In genomic region chr12:89516046-89516445, GRCm38 (mm10) we compare ENCODE assay signal across 28 mouse cellular contexts.
DNase-seq lines count a peak whose midpoint lies in the region; ATAC-seq lines count a peak whose summit lies in the region.
"Had no signal": no experiment of that assay in that cellular context is flagged by ENCODE, and none has a peak within 500 bp of the region (broad histone marks: within the 10 kb centered on the region; RNA-seq: fewer than 3 reads in every experiment).

No protein-coding gene starts in this region.

- H3K9me3 ChIP-seq in forebrain, embryonic 13.5 days (replicated peaks): no peaks in the 10 kb centered on the region
- H3K9me3 ChIP-seq in forebrain, embryonic 16.5 days (ENCODE audit: control insufficient read depth, low read length): no peaks in the 10 kb centered on the region
- H3K9me3 ChIP-seq in neural tube, embryonic 13.5 days: no peaks in the 10 kb centered on the region
- H3K9me3 ChIP-seq in neural tube, embryonic 15.5 days (replicated peaks): no peaks in the 10 kb centered on the region
- H3K9me3 ChIP-seq: embryonic facial prominence, embryonic 13.5 days; heart, embryonic 10.5 days; heart, embryonic 13.5 days; intestine, embryonic 15.5 days had no signal

- no peaks in the 10 kb centered on the region for H3K27me3 ChIP-seq in forebrain, embryonic 13.5 days
- H3K27me3 ChIP-seq in forebrain, embryonic 16.5 days (replicated peaks; ENCODE audit: control insufficient read depth, insufficient read depth, low read length): no peaks in the 10 kb centered on the region
- no peaks in the 10 kb centered on the region for H3K27me3 ChIP-seq in neural tube, embryonic 13.5 days
- no peaks in the 10 kb centered on the region for H3K27me3 ChIP-seq in neural tube, embryonic 15.5 days (replicated peaks)
- H3K27me3 ChIP-seq: CH12.LX; embryonic facial prominence, embryonic 13.5 days; heart, embryonic 13.5 days; intestine, embryonic 15.5 days had no signal

- H3K9ac ChIP-seq in forebrain, embryonic 13.5 days: no peak overlapping the region
- H3K9ac ChIP-seq in forebrain, embryonic 16.5 days (replicated peaks; ENCODE audit: low read depth, low read length): no peak overlapping the region
- no peak overlapping the region for H3K9ac ChIP-seq in neural tube, embryonic 13.5 days
- no peak overlapping the region for H3K9ac ChIP-seq in neural tube, embryonic 15.5 days (replicated peaks)
- H3K9ac ChIP-seq: embryonic facial prominence, embryonic 13.5 days; heart, embryonic 13.5 days; intestine, embryonic 15.5 days had no signal

- H3K27ac ChIP-seq in forebrain, embryonic 13.5 days: no peak overlapping the region
- no peak overlapping the region for H3K27ac ChIP-seq in forebrain, embryonic 16.5 days (ENCODE audit: low read length)
- H3K27ac ChIP-seq in neural tube, embryonic 13.5 days (replicated peaks): peak overlapping the region; percentile 46; the same call in 1 of the 2 replicates
- H3K27ac ChIP-seq in neural tube, embryonic 15.5 days (replicated peaks): no peak overlapping the region
- H3K27ac ChIP-seq: embryonic facial prominence, embryonic 13.5 days; gastrocnemius, adult 2 months; heart, embryonic 10.5 days; heart, embryonic 13.5 days; intestine, embryonic 15.5 days had no signal

- H3K4me2 ChIP-seq in forebrain, embryonic 13.5 days: no peak overlapping the region
- H3K4me2 ChIP-seq in forebrain, embryonic 16.5 days (ENCODE audit: low read length): no peak overlapping the region
- no peak overlapping the region for H3K4me2 ChIP-seq in neural tube, embryonic 13.5 days
- no peak overlapping the region for H3K4me2 ChIP-seq in neural tube, embryonic 15.5 days
- H3K4me2 ChIP-seq: embryonic facial prominence, embryonic 13.5 days; heart, embryonic 13.5 days; intestine, embryonic 15.5 days had no signal

- no peak overlapping the region for H3K4me3 ChIP-seq in forebrain, embryonic 13.5 days
- no peak overlapping the region for H3K4me3 ChIP-seq in forebrain, embryonic 16.5 days (replicated peaks; ENCODE audit: low read length)
- no peak overlapping the region for H3K4me3 ChIP-seq in neural tube, embryonic 13.5 days
- no peak overlapping the region for H3K4me3 ChIP-seq in neural tube, embryonic 15.5 days (replicated peaks)
- H3K4me3 ChIP-seq: embryonic facial prominence, embryonic 13.5 days; gastrocnemius, adult 2 months; heart, embryonic 10.5 days; heart, embryonic 13.5 days; intestine, embryonic 15.5 days had no signal

- 54% methylated on average over 6 of the region's 6 CpGs for WGBS in forebrain, embryonic 13.5 days
- WGBS in forebrain, embryonic 16.5 days: 48% methylated on average over 6 of the region's 6 CpGs
- WGBS in neural tube, embryonic 13.5 days: 38% methylated on average over 6 of the region's 6 CpGs
- WGBS in neural tube, embryonic 15.5 days: 40% methylated on average over 6 of the region's 6 CpGs

- no peaks in the 10 kb centered on the region for H3K4me1 ChIP-seq in forebrain, embryonic 13.5 days
- no peaks in the 10 kb centered on the region for H3K4me1 ChIP-seq in forebrain, embryonic 16.5 days (replicated peaks; ENCODE audit: control insufficient read depth, insufficient read depth, low read length)
- no peaks in the 10 kb centered on the region; the same call in 1 of the 2 replicates for H3K4me1 ChIP-seq in neural tube, embryonic 13.5 days (replicated peaks)
- no peaks in the 10 kb centered on the region for H3K4me1 ChIP-seq in neural tube, embryonic 15.5 days
- H3K4me1 ChIP-seq: embryonic facial prominence, embryonic 13.5 days; heart, embryonic 10.5 days; heart, embryonic 13.5 days; intestine, embryonic 15.5 days had no signal

- DNase-seq in heart, adult 11 months: peak; percentile 56
- DNase-seq in heart, adult 8-10 months (ENCODE audit: low spot score): no peak
- DNase-seq in frontal cortex, postnatal 10 days (ENCODE audit: low spot score in 2 of 2): no peak
- DNase-seq: adrenal gland, postnatal 10 days; adrenal gland, postnatal 36 days; B cell, adult 2 months; cerebellum, adult 11 months; cerebellum, adult 2 months; cerebellum, adult 9-11 months; cerebellum, postnatal 25 days; gastrocnemius, adult 2 months; gastrocnemius, postnatal 14 days; heart, adult 18-20 months; heart, postnatal 14 days; heart, postnatal 4 days; kidney, adult 11 months had no signal

- 0 out of 2 replicates have a peak, but pooled peaks cover 3% of the 10 kb centered on the region for H3K36me3 ChIP-seq in forebrain, embryonic 13.5 days (ENCODE audit: poor library complexity, severe bottlenecking)
- no peaks in the 10 kb centered on the region for H3K36me3 ChIP-seq in forebrain, embryonic 16.5 days (ENCODE audit: control insufficient read depth, insufficient read depth)
- no peaks in the 10 kb centered on the region for H3K36me3 ChIP-seq in neural tube, embryonic 13.5 days
- H3K36me3 ChIP-seq in neural tube, embryonic 15.5 days: no peaks in the 10 kb centered on the region
- H3K36me3 ChIP-seq: embryonic facial prominence, embryonic 13.5 days; G1E; heart, embryonic 10.5 days; heart, embryonic 13.5 days; intestine, embryonic 15.5 days had no signal

- ATAC-seq in forebrain, embryonic 13.5 days: peak; percentile 24; the same call in 1 of the 2 replicates
- ATAC-seq in forebrain, embryonic 16.5 days: no peak
- ATAC-seq in neural tube, embryonic 13.5 days (ENCODE audit: low read depth): peak; percentile 53; the same call in 1 of the 2 replicates
- no peak for ATAC-seq in neural tube, embryonic 15.5 days (ENCODE audit: low FRiP score)
- ATAC-seq: hindbrain, embryonic 16.5 days; intestine, embryonic 15.5 days; Patski had no signal

Comparison
In these comparisons a context has a peak if more than half of its experiments do, and no peak if none do; other contexts are left out.
1. ATAC-seq: peak in forebrain, embryonic 13.5 days (single experiment) and neural tube, embryonic 13.5 days (single experiment); none in forebrain, embryonic 16.5 days (single experiment) and neural tube, embryonic 15.5 days (single experiment).